28 mouse cellular contexts compared by ENCODE assay signal in the genomic region with DNA sequence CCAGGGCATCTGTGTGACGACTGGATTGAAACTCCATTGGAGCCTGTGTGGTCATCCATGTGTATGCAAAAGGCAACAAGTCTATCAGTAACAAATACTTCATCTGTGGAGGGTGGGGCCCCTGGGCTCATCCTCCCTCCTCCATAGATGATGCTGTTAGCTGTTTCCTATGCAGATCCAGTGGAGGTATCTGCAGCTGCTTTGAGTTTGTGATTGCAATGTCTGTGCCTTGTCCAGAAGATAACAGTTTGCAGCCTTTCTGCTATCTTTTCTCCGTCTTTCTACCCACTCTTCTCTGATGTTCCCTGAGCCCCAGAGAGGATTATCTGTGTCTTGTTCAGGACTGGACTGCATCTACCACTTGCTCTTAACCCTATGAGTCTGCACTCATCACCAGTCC. TPM values are rescaled to one million over a fixed set of nuclear protein-coding genes. Genes with fewer than 3 reads are reported as not detected.
DNase-seq lines count a peak whose midpoint lies in the region; ATAC-seq and TF ChIP-seq lines count a peak whose summit lies in the region.
"Had no signal": no experiment of that assay in that cellular context is flagged by ENCODE, and none has a peak within 500 bp of the region (broad histone marks: within the 10 kb centered on the region; RNA-seq: fewer than 3 reads in every experiment).

No protein-coding gene starts in this region.

- WGBS in liver, embryonic 11.5 days: 56% methylated on average over 2 of the region's 2 CpGs
- 52% methylated on average over 2 of the region's 2 CpGs for WGBS in liver, postnatal 0 days (ENCODE audit: insufficient replicate concordance)
- 33% methylated on average over 2 of the region's 2 CpGs for WGBS in liver, embryonic 14.5 days (ENCODE audit: insufficient replicate concordance)
- WGBS in hindbrain, embryonic 10.5 days: 86% methylated on average over 2 of the region's 2 CpGs

- H3K36me3 ChIP-seq in liver, embryonic 11.5 days (ENCODE audit: control insufficient read depth, insufficient read depth, low read length): no peaks in the 10 kb centered on the region
- no peaks in the 10 kb centered on the region for H3K36me3 ChIP-seq in liver, postnatal 0 days (replicated peaks; ENCODE audit: insufficient read depth, low read length)
- H3K36me3 ChIP-seq in liver, embryonic 14.5 days (replicated peaks; ENCODE audit: control insufficient read depth, insufficient read depth, low read depth): no peaks in the 10 kb centered on the region
- H3K36me3 ChIP-seq in hindbrain, embryonic 10.5 days: 0 out of 2 replicates have a peak, but pooled peaks cover 14% of the 10 kb centered on the region
- H3K36me3 ChIP-seq: embryonic facial prominence, embryonic 10.5 days; embryonic facial prominence, embryonic 13.5 days; intestine, embryonic 15.5 days had no signal

- H3K4me3 ChIP-seq in liver, embryonic 11.5 days (ENCODE audit: low read depth, low read length): no peak overlapping the region
- H3K4me3 ChIP-seq in liver, postnatal 0 days (ENCODE audit: low read depth, low read length): no peak overlapping the region
- no peak overlapping the region for H3K4me3 ChIP-seq in liver, embryonic 14.5 days (ENCODE audit: insufficient read depth in 1 of 2, low read depth in 2 of 2, low read length in 2 of 2)
- H3K4me3 ChIP-seq in hindbrain, embryonic 10.5 days: no peak overlapping the region
- H3K4me3 ChIP-seq: embryonic facial prominence, embryonic 10.5 days; embryonic facial prominence, embryonic 13.5 days; erythroblast, embryonic 14.5 days; forebrain, embryonic 13.5 days; gastrocnemius, adult 2 months; heart, embryonic 13.5 days; hindbrain, embryonic 12.5 days; intestine, embryonic 15.5 days had no signal

- H3K4me1 ChIP-seq in liver, embryonic 11.5 days (replicated peaks; ENCODE audit: control insufficient read depth, insufficient read depth, low read length): no peaks in the 10 kb centered on the region
- H3K4me1 ChIP-seq in liver, postnatal 0 days (ENCODE audit: insufficient read depth): no peaks in the 10 kb centered on the region
- 0 out of 4 replicates have a peak, but pooled peaks cover 0 to 1% of the 10 kb centered on the region in 2 experiments for H3K4me1 ChIP-seq in liver, embryonic 14.5 days (replicated peaks; ENCODE audit: control insufficient read depth in 2 of 2, insufficient read depth in 2 of 2, low read length in 1 of 2)
- no peaks in the 10 kb centered on the region for H3K4me1 ChIP-seq in hindbrain, embryonic 10.5 days (replicated peaks)
- H3K4me1 ChIP-seq: embryonic facial prominence, embryonic 13.5 days; forebrain, embryonic 13.5 days; heart, embryonic 13.5 days; hindbrain, embryonic 12.5 days; intestine, embryonic 15.5 days had no signal

- TF ChIP-seq CTCF in liver, postnatal 0 days (IDR thresholded peaks at IDR 0.05; ENCODE audit: low read depth): no peak
- no peak for TF ChIP-seq CTCF in liver, embryonic 14.5 days (IDR thresholded peaks at IDR 0.05; ENCODE audit: low read depth)

- ATAC-seq in liver, embryonic 11.5 days (replicated peaks; ENCODE audit: low FRiP score): peak; percentile 62; the same call in 1 of the 2 replicates
- no peak for ATAC-seq in liver, postnatal 0 days
- ATAC-seq in liver, embryonic 14.5 days (ENCODE audit: insufficient read depth): peak; percentile 53; the same call in 1 of the 2 replicates
- ATAC-seq: activated CD4-positive, CD25-positive, alpha-beta regulatory T cell, adult 4 months; CD4-positive, CD25-positive, alpha-beta regulatory T cell, adult 4 months; forebrain, embryonic 13.5 days; forebrain, postnatal 0 days; hindbrain, embryonic 16.5 days; intestine, embryonic 15.5 days had no signal

- H3K9me3 ChIP-seq in liver, embryonic 11.5 days (ENCODE audit: control insufficient read depth, low read length): no peaks in the 10 kb centered on the region
- no peaks in the 10 kb centered on the region for H3K9me3 ChIP-seq in liver, postnatal 0 days (ENCODE audit: low read length)
- H3K9me3 ChIP-seq in liver, embryonic 14.5 days (ENCODE audit: control insufficient read depth, low read length): no peaks in the 10 kb centered on the region
- H3K9me3 ChIP-seq in hindbrain, embryonic 10.5 days: 0 out of 2 replicates have a peak, but pooled peaks cover 3% of the 10 kb centered on the region
- H3K9me3 ChIP-seq: embryonic facial prominence, embryonic 10.5 days; intestine, embryonic 15.5 days had no signal

- no peak overlapping the region for H3K4me2 ChIP-seq in liver, embryonic 11.5 days
- H3K4me2 ChIP-seq in liver, postnatal 0 days (ENCODE audit: low read depth, low read length): no peak overlapping the region
- no peak overlapping the region for H3K4me2 ChIP-seq in liver, embryonic 14.5 days (ENCODE audit: low read depth)
- H3K4me2 ChIP-seq: embryonic facial prominence, embryonic 13.5 days; forebrain, embryonic 13.5 days; heart, embryonic 13.5 days; hindbrain, embryonic 12.5 days; intestine, embryonic 15.5 days had no signal

- no peak for DNase-seq in liver, embryonic 11.5 days (ENCODE audit: low spot score)
- DNase-seq in liver, postnatal 0 days: no peak
- DNase-seq in c-Kit-positive CD71-positive TER-119-negative erythroid progenitor cells, embryonic 14.5 days (ENCODE audit: low read depth): peak; percentile 10
- DNase-seq in liver, embryonic 14.5 days (ENCODE audit: low read depth in 3 of 3, low spot score in 3 of 3): no peak
- DNase-seq in kidney, postnatal 14 days: no peak
- DNase-seq in hindbrain, embryonic 10.5 days (ENCODE audit: low spot score): no peak
- DNase-seq: adrenal gland, postnatal 10 days; cerebellum, adult 11-12 months; cerebellum, adult 8-10 months; cerebellum, postnatal 10 days; cerebellum, postnatal 36 days; embryo, embryonic 11 days; forebrain, postnatal 0 days; gastrocnemius, adult 2 months; gastrocnemius, postnatal 14 days; heart, adult 18-20 months; heart, postnatal 14 days; heart, postnatal 4 days had no signal

- H3K9ac ChIP-seq in liver, embryonic 11.5 days (ENCODE audit: low read depth, low read length): no peak overlapping the region
- no peak overlapping the region for H3K9ac ChIP-seq in liver, postnatal 0 days (replicated peaks)
- no peak overlapping the region for H3K9ac ChIP-seq in liver, embryonic 14.5 days (replicated peaks)
- H3K9ac ChIP-seq: embryonic facial prominence, embryonic 13.5 days; forebrain, embryonic 13.5 days; forebrain, postnatal 0 days; heart, embryonic 13.5 days; hindbrain, embryonic 12.5 days; intestine, embryonic 15.5 days had no signal

- TF ChIP-seq EP300 in liver, postnatal 0 days (IDR thresholded peaks at IDR 0.05; ENCODE audit: low read depth): no peak
- no peak for TF ChIP-seq EP300 in liver, embryonic 14.5 days (IDR thresholded peaks at IDR 0.05; ENCODE audit: low read depth)

- no peaks in the 10 kb centered on the region; the same call in 1 of the 2 replicates for H3K27me3 ChIP-seq in liver, embryonic 11.5 days (replicated peaks; ENCODE audit: control insufficient read depth, insufficient read depth, low read length)
- H3K27me3 ChIP-seq in liver, postnatal 0 days (ENCODE audit: insufficient read depth, low read length): no peaks in the 10 kb centered on the region
- no peaks in the 10 kb centered on the region for H3K27me3 ChIP-seq in liver, embryonic 14.5 days (ENCODE audit: control insufficient read depth, insufficient read depth, low read length)
- H3K27me3 ChIP-seq in hindbrain, embryonic 10.5 days (ENCODE audit: insufficient read depth, poor library complexity, severe bottlenecking): no peaks in the 10 kb centered on the region
- H3K27me3 ChIP-seq: embryonic facial prominence, embryonic 13.5 days; forebrain, embryonic 13.5 days; heart, embryonic 13.5 days; hindbrain, embryonic 12.5 days; intestine, embryonic 15.5 days had no signal

- H3K27ac ChIP-seq in liver, embryonic 11.5 days (ENCODE audit: low read depth, low read length): no peak overlapping the region
- no peak overlapping the region for H3K27ac ChIP-seq in liver, postnatal 0 days (ENCODE audit: low read depth)
- H3K27ac ChIP-seq in liver, embryonic 14.5 days: no peak overlapping the region
- no peak overlapping the region for H3K27ac ChIP-seq in hindbrain, embryonic 10.5 days
- H3K27ac ChIP-seq: embryonic facial prominence, embryonic 10.5 days; embryonic facial prominence, embryonic 13.5 days; forebrain, embryonic 13.5 days; gastrocnemius, adult 2 months; heart, embryonic 13.5 days; hindbrain, embryonic 12.5 days; intestine, embryonic 15.5 days had no signal

RNA-seq across cellular contexts. Expression of gene Ubqln1, which starts 13.2 kb away (rescaled TPM):
- polyA plus RNA-seq in liver, embryonic 11.5 days (2014; fragmentation: Nextera tagmentation; extraction: Ambion mirVana): 95.5 and 103 TPM in 2 replicates
- polyA plus RNA-seq in liver, postnatal 0 days (2015; fragmentation: Nextera tagmentation; extraction: Ambion mirVana): 44.2 and 44.5 TPM in 2 replicates
- 28.8 and 32.6 TPM in 2 replicates for polyA plus RNA-seq in liver, embryonic 14.5 days (2012; rRNA removed)
- polyA plus RNA-seq in liver, embryonic 14.5 days (2014; fragmentation: Nextera tagmentation; extraction: Ambion mirVana): 28.6 and 33.7 TPM in 2 replicates
- 134 and 142 TPM in 2 replicates for polyA plus RNA-seq in hindbrain, embryonic 10.5 days (2016; fragmentation: Nextera tagmentation; extraction: Ambion mirVana)

RNA-seq across cellular contexts. Expression of gene Gkap1, which starts 46.9 kb away (rescaled TPM):
- 12.8 and 14.3 TPM in 2 replicates for polyA plus RNA-seq in liver, embryonic 11.5 days (2014; fragmentation: Nextera tagmentation; extraction: Ambion mirVana)
- 10.4 and 14.1 TPM in 2 replicates for polyA plus RNA-seq in liver, postnatal 0 days (2015; fragmentation: Nextera tagmentation; extraction: Ambion mirVana)
- 1.5 and 4.8 TPM in 2 replicates for polyA plus RNA-seq in liver, embryonic 14.5 days (2012; rRNA removed)
- 2.9 and 3.8 TPM in 2 replicates for polyA plus RNA-seq in liver, embryonic 14.5 days (2014; fragmentation: Nextera tagmentation; extraction: Ambion mirVana)
- 23.2 and 23.6 TPM in 2 replicates for polyA plus RNA-seq in hindbrain, embryonic 10.5 days (2016; fragmentation: Nextera tagmentation; extraction: Ambion mirVana)
